Mouse (Mus musculus): Measurements from ENCODE around the gene Ampd2.

Gene Ampd2

GRCm38 (mm10) chr3:108094976-108095760 lies 8.7 kb upstream of the Ampd2 start:
- DNase-seq (ENCODE audit: low spot score) = no peak

- DNase-seq (ENCODE audit: low spot score) = no peak
Observed at GRCm38 (mm10) chr3:108094146-108094545, 7.7 kb upstream of the Ampd2 start.

DNA sequence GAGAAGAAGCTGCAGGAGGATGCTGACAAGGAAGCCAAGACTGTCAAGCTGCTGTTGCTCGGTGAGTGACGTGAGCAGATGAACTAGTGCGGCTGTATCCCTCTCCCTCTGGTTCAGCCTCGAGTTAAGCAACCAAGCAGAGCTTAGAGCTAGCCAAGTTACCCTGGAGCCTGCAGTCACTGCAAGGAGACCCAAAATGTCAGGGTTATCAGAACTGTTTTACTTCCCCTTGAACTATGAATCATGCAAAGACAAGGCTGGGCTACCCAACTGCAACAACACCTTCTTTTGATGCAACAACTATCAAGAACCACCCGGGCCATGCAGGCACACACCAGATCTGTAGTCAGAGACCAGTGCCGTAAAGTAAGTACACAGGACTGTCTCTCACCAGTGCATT lies 6.9 kb upstream of the Ampd2 start:
- no peak for DNase-seq (ENCODE audit: low spot score)

DNA sequence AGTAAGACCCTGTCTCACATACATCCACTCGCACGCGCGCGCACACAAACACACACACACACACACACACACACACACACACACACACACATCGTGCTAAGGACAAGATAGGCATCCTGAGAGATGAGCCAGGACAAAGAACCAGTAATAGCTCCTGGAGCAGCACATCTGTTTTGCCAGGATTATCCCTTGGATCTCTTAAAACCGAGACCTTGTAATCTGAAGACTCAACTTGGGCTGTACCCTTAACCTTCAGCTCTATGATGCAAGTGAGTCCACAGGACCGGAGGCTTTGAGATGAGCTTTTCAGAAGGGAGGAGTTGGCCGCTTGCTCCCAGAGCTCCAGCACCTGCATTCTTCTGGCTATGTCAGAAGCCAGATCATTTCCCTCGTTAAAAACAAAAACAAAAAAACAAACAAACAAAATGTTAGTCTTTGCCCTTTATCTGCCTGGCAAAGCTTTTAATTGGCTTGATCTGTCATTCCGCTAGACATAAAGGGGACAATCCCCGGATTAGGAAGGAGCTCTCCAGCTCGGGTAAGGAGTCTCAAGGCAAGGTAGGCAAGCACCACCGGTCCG lies 6.2 kb upstream of the Ampd2 start, which contains the start of gene Gnat2:
Gene Gnat2 (plus strand): TSS at position 254 of the 580 bp plus-strand sequence.
- no peak for DNase-seq (ENCODE audit: low spot score)

DNA sequence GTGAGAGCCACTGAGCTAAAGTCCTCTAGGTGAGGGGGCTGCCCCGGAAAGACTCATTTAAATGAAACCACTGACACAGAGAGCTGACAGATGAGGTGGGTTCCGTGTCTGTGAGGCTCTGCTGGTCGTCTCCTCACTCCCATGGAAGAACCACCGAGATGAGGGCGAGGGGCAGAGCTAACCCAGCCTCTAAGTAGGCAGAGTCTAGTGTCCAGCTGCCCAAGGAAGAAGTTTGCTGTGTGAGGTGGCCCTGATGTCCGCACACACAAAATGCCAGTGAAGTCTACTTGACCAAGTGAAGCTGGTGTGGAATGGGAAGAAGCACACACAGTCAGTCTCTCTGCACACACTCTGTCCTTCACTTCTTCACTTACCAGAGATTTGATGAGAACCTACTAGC lies 5.6 kb upstream of the Ampd2 start:
- DNase-seq (ENCODE audit: low spot score) = no peak

DNA sequence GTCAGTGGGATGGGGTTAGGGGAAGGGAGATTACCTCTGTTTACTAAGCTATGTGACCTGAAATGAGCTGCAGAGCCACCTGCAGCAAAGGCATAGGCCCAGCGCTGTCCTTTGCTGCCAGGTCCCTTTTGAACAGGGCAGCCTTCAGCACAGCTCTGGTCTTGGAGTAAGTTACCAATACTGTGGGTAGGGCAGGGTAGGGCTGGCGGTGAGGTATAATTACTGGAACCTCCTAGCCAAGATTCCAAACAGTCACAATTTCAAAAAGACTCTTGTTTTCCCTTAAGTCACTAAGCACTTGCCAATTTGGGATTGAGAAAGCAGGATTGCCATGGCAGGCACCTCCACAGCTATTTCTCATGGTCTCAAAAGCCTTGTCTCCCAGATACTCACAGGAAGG lies 4.1 kb upstream of the Ampd2 start:
- no peak for DNase-seq (ENCODE audit: low spot score)

DNA sequence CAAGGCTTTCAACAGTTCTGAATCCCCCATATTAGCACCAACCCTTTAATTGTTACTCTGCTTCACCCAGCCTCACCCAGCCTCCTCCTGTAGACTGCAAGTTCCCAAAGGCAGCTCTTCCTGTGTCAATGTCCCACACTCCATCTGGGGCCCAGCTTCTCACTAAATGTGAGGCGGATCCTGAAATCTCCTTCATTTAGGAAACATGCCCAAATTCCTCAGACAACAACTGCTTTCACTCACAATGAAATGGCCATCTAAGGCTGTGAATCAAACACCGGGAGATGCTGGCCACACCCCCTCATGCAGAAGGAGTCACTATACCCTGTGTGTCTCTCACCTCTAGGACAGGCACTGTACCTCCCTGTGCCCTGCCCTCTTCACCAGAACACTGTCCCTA lies 3.5 kb upstream of the Ampd2 start:
- no peak for DNase-seq (ENCODE audit: low spot score)

- DNase-seq (ENCODE audit: low spot score) = no peak
Observed at GRCm38 (mm10) chr3:108088842-108089380, 2.5 kb upstream of the Ampd2 start.

GRCm38 (mm10) chr3:108087329-108087728 lies 878 bp upstream of the Ampd2 start:
- no peak for DNase-seq (ENCODE audit: low spot score)

- peak; percentile 82 for DNase-seq (ENCODE audit: low spot score)
Observed at GRCm38 (mm10) chr3:108085721-108086469, 556 bp downstream of the Ampd2 start.

DNA sequence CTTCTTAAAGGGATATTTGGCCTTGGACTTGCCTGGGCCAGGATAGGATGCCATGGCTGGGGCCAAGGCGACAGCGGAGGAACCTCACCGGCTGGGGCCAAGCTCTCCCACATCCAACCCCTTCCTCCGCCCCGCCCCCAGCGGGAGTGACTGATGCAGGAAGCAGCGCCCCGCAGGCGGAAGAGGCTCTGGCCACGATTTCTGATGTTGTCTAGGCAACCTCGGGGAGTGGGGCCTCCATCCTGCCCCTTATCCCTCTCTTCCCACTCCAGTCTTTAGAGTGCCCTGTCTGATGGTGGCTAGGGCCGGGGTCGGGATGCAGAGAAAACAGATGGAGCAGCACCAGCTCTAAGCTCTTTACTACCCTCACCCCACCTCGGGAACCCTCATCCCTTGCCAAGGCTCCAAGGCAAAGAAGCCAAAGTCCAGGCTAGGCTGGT lies 1.1 kb downstream of the Ampd2 start:
- peak; percentile 96 for DNase-seq (ENCODE audit: low spot score)

- DNase-seq (ENCODE audit: low spot score) = no peak
Observed at GRCm38 (mm10) chr3:108084767-108085270, 1.6 kb downstream of the Ampd2 start.

GRCm38 (mm10) chr3:108083904-108084407 lies 2.5 kb downstream of the Ampd2 start:
- DNase-seq (ENCODE audit: low spot score) = no peak

GRCm38 (mm10) chr3:108083161-108083560 lies 3.3 kb downstream of the Ampd2 start:
- no peak for DNase-seq (ENCODE audit: low spot score)

GRCm38 (mm10) chr3:108082251-108082875 lies 4.1 kb downstream of the Ampd2 start:
- DNase-seq (ENCODE audit: low spot score) = no peak

DNA sequence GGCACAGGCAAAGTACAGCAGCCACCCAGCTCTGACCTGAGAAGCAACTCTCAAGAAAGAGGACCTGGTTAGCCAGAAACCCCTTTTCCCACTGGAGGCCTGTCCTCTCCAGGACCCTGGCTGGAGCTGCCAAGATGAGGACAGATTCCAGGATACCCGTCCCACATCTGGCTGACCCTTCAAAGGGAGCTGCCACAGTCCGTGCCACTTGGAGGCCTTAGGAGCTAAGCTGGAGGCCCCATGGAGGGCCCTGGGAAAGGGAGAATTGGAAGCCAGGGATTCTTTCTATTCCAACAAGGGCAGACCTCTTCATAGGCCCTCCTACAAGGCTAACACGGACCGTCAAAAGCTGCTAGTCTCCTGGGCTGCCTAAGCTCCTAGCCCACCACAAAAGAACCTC lies 4.8 kb downstream of the Ampd2 start:
- no peak for DNase-seq (ENCODE audit: low spot score)

DNA sequence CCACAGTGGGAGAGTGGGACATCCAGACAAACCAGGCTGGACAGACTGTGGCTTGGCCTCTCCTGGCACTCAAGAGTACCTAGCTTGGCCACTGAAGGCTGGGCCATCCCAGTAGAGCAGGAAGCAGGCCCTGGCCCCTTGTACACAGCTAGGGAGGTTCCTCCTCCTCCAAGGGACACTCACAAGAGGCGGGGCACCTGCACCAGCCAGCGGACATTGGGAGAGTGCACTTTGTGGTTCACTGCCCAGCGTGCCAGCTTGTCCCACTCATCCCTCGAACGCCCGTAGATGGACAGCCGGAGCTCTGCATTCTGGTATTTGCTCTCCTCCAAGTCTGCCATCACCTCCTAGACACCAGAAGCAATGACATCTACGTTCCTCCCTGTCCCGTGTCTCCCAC lies 9.6 kb downstream of the Ampd2 start:
- no peak for DNase-seq (ENCODE audit: low spot score)

DNA sequence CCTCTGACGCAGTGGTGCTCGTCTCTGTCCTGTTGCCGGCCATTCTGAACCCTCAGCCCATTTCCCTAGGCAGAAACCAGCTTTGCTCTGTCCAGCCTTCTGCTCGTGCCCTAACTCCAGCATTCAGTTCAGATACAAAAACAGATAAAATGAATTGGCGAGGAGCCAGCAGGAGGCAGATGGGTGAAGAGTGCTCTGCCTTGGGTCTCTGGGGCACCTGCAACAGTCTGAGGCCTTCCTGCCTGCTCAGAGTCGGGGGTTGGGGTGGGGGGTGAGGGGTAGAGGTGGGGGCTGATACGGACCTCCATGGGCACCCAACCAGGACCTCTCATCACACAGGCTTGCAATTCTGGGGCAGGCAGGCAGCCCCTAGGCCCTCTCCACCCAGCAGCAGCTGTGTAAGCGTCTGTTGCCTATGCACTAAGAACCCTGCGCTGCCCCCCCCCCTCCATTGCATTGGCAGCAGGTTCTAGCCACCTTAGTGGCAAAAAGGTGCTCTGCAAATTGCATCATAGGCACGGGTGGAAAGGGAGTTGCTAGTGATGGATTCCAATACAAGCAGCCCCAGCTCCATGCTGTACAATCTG lies 13.4 kb downstream of the Ampd2 start:
- DNase-seq (ENCODE audit: low spot score) = no peak

- DNase-seq (ENCODE audit: low spot score) = peak; percentile 84
Observed at GRCm38 (mm10) chr3:108070295-108071293, 15.9 kb downstream of the Ampd2 start.

- no peak for DNase-seq (ENCODE audit: low spot score)
Observed at GRCm38 (mm10) chr3:108069231-108069870, 17.1 kb downstream of the Ampd2 start.

All from testis, postnatal 10 days (tissue).